Mouse (Mus musculus) heart, adult 2 months (tissue): ENCODE results near the gene Mrps17. TPM values are rescaled to one million over a fixed set of nuclear protein-coding genes. Genes with fewer than 3 reads are reported as not detected.

Experiments
- DNase-seq, 2 experiments: peaks; one replicate each; pipeline ENCODE4 v3.0.0; 2021
- H3K27ac ChIP-seq: fragments of 200-600 bp; 2 replicates; pipeline ENCODE4 v1.8.1; 2022
- H3K27me3 ChIP-seq: fragments of 200-500 bp; 2 replicates; pipeline ENCODE4 v1.6.1; 2012; ENCODE audit warnings: mild to moderate bottlenecking, low read length, inconsistent platforms, mixed read lengths; ENCODE audit not compliant: control insufficient read depth, insufficient read depth
- H3K36me3 ChIP-seq: fragments of 200-500 bp; 2 replicates; pipeline ENCODE4 v1.6.1; 2012; ENCODE audit warnings: low read length, inconsistent platforms; ENCODE audit not compliant: control insufficient read depth, insufficient read depth
- H3K4me1 ChIP-seq: fragments of 200-500 bp; 2 replicates; pipeline ENCODE4 v1.6.1; 2011; ENCODE audit warnings: low read length; ENCODE audit not compliant: control insufficient read depth, insufficient read depth
- H3K4me3 ChIP-seq: fragments of 200-600 bp; 2 replicates; pipeline ENCODE4 v1.8.1; 2022
- H3K79me2 ChIP-seq: fragments of 200-500 bp; replicated peaks from 2 replicates; pipeline ENCODE4 v1.6.1; 2012; ENCODE audit warnings: mild to moderate bottlenecking, inconsistent platforms, low read length, moderate library complexity, mixed read lengths; ENCODE audit not compliant: control insufficient read depth, insufficient read depth
- H3K9ac ChIP-seq: fragments of 200-500 bp; 2 replicates; pipeline ENCODE4 v1.6.1; 2012; ENCODE audit warnings: low read depth, mild to moderate bottlenecking, control low read depth, inconsistent platforms, low read length, mixed read lengths
- CTCF ChIP-seq: fragments of 200-600 bp; IDR thresholded peaks from 2 replicates; pipeline ENCODE4 v1.8.1; 2022; ENCODE audit warnings: antibody characterized with exemption, mild to moderate bottlenecking, moderate library complexity
- EP300 ChIP-seq: fragments of 200-500 bp; IDR thresholded peaks from 2 replicates; pipeline ENCODE4 v1.6.1; 2011; ENCODE audit warnings: low read depth, low read length, control low read depth; ENCODE audit not compliant: insufficient read depth
- POLR2A ChIP-seq: fragments of 200-500 bp; IDR thresholded peaks from 2 replicates; pipeline ENCODE4 v1.6.1; 2011; ENCODE audit warnings: mild to moderate bottlenecking, low read depth, low read length, control low read depth; ENCODE audit not compliant: insufficient read depth
- WGBS: fragments of 180-500 bp; shearing (Covaris S2); methylation state at CpG from one replicate; pipeline ENCODE4 v1.1.7; 2018; 5-methylcytosine and 5-hydroxymethylcytosine counted together
- intact Hi-C: fragments of 180-260 bp; cut with DNase I; formaldehyde crosslinking; loops from one replicate; pipeline ENCODE4 v1.15.1; 2025
- polyA plus RNA-seq: library from polyadenylated mRNA; depleted of rRNA; stranded (reverse); fragments of >200 nt; gene quantifications from 2 replicates; pipeline ENCODE4 v1.2.3, GENCODE M21; 2012
- total RNA-seq, 2 experiments: library from RNA; stranded (reverse); gene quantifications; 2 replicates each; pipeline ENCODE4 v1.2.3; 2021

The Mrps17 gene
- total and polyA plus RNA-seq, 3 experiments: 76.8 to 107 (median 86.4) TPM

DNA sequence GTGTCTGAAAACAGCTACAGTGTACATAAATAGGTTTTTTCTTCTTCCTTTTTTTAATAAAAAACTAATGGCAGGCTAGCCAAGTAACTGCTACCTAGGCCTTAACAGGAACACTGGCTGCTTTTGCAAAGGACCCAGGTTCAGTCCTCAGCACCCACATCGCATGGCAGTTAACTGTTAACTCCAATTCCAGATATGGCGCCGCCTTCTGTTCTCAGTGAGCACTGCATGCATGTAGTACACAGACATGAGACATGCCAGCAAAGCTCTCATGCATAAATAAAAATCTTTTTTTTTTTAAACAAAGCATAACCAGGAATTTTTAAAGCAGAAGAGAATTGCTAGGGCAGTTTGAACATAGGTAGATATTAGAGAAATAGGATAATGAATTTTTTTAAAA, 4.9 kb downstream of the Mrps17 start:
- H3K36me3 ChIP-seq: no peaks in the 10 kb centered on the region; the same call in 1 of the 2 replicates
- DNase-seq: peak in 1 of 2 experiments; percentile 8
- H3K9ac ChIP-seq: no peak overlapping the region
- no peak overlapping the region for H3K4me3 ChIP-seq
- intact Hi-C loops: loop anchor here (10.0 kb wide), 1 partner anchor 215 kb away; the partner anchor contains the start of gene Sfswap
- H3K27me3 ChIP-seq: no peaks in the 10 kb centered on the region
- TF ChIP-seq CTCF (peak; percentile 32), EP300 (no peak), POLR2A (no peak)
- H3K27ac ChIP-seq: no peak overlapping the region
- 0 out of 2 replicates have a peak, but pooled peaks cover 1% of the 10 kb centered on the region for H3K79me2 ChIP-seq
- peaks cover 5% of the 10 kb centered on the region; the same call in 1 of the 2 replicates for H3K4me1 ChIP-seq
- 85% methylated on average over 3 of the region's 3 CpGs for WGBS

DNA sequence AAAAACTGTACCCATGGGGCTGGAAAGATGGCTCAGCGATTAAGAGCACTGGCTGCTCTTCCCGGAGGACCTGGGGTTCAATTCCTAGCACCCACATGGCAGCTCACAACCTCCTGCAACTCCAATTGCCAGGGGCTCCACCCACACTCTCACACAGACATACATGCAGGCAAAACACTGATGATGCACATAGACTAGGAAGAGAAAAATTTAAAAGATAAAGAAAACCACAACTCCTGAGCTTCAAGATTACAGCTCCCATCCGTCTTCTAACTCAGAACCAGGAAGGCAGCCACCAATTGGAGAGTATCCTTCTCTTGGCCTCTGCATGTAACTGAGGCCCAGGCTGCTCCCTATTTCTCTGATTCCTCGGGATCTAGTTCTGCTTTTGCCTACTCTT, 9.0 kb downstream of the Mrps17 start:
- H3K27me3 ChIP-seq: no peaks in the 10 kb centered on the region
- peak overlapping the region; percentile 96 for H3K27ac ChIP-seq
- H3K9ac ChIP-seq: peak overlapping the region; percentile 94
- H3K4me1 ChIP-seq: peaks cover 6% of the 10 kb centered on the region
- H3K79me2 ChIP-seq: 0 out of 2 replicates have a peak, but pooled peaks cover 1% of the 10 kb centered on the region
- DNase-seq: no peak
- WGBS: 30% methylated on average over 4 of the region's 4 CpGs
- H3K36me3 ChIP-seq: no peaks in the 10 kb centered on the region; the same call in 1 of the 2 replicates
- TF ChIP-seq EP300 (no peak), POLR2A (no peak), CTCF (no peak)
- intact Hi-C loops: loop anchor here (1.0 to 10.0 kb wide), 3 partner anchors 9 to 219 kb away; partner anchors contain the start of genes Mrps17 and Sfswap
- H3K4me3 ChIP-seq: peak overlapping the region; percentile 82

DNA sequence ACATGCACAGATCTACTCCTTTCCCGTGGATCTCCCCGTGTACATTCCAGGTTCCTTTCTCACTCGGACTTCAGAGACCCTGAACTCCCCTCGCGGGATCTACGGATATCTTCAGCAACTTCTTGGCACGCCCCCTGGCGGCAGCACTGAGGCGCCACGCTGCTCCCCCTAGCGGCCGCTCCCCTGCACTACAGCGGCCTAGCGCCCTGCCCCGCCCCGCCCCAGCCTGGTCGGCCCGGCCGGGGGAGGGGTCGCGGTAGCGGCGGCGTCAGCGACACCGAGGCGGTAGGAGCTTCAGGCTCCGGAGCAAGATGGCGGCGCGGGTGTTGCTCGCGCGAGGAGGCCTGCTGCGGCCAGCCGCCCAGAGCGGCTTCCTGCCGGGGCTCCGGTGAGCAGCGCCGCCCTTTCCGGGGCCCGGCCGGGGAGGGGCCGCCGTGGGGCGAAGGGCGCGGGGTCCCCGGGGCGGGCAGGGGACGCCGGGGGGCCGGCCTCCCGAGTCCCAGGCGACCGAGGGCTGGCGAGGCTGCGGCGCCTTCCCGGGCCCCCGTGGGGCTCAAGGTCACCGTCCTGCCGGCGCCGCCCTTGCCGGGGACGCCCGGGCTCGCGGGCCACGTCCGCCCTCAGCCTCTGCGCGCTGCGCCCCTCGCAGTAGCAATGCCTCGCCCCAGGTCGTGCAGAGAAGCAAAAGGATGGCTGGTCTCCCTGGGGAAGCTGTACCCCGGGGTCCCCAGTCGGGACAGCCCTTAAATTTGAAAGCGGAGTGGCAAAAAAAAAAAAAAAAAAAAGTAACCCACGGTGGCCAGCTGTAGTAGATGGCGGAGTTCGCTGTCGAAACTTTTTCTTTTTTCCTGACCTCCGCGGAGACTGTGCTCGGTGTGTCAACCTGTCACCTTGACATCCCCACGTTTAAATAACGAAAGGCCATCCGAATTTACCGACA, 9.8 kb downstream of the Mrps17 start, which contains the start of gene Nipsnap2:
Nipsnap2 (plus strand) TSS at position 230 of the 940 bp plus-strand sequence.
- peak within 1 kb of the TSS; percentile 82 for H3K4me3 ChIP-seq
- DNase-seq: peak; percentile 95 to 99
- H3K79me2 ChIP-seq: 0 out of 2 replicates have a peak, but pooled peaks cover 1% of the 10 kb centered on the region
- peak within 1 kb of the TSS; percentile 96 for H3K27ac ChIP-seq
- H3K27me3 ChIP-seq: no peaks in the 10 kb centered on the region
- WGBS: under 1% methylated on average over 83 of the region's 93 CpGs
- H3K36me3 ChIP-seq: peaks cover 2% of the 10 kb centered on the region
- intact Hi-C loops: loop anchor here (1.0 to 10.0 kb wide), 3 partner anchors 10 to 220 kb away; partner anchors contain the start of genes Mrps17 and Sfswap
- no peak for TF ChIP-seq CTCF
- TF ChIP-seq EP300: 0 out of 2 replicates have a peak, but pooled peaks have one; percentile 59
- TF ChIP-seq POLR2A: peak; percentile 69
- peaks cover 6% of the 10 kb centered on the region for H3K4me1 ChIP-seq
- peak within 1 kb of the TSS; percentile 94 for H3K9ac ChIP-seq

DNA sequence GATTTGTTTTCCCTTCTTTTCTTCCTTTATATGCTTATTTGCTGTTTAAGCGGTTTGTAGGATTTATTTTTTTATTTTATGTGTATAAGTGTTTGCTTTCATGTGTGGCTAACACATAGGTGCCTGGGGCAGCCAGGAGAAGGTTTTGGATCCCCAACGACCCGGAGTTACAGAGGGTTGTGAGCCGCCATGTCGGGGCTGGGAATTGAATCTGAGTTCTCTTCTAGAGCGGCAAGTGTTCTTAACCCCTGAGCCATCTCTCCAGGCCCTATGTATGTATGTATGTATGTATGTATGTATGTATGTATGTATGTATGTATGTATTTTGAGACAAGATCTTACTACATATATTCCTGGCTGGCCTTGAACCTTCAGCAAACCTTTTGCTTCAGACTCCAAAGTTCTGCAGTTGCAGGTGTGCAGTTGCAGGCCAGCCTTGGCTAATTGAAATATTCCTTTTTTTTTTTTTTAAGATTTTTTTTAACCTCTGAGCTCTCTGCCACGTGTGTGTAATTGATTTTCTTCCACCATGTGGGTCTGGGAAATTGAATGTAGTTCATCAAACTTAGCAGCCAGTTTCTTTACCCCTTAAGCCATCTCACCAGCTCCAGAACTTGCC, 10.6 kb downstream of the Mrps17 start:
- 16% methylated on average over 7 of the region's 7 CpGs for WGBS
- Histone ChIP-seq H3K79me2 (0 out of 2 replicates have a peak, but pooled peaks cover 1% of the 10 kb centered on the region), H3K36me3 (peaks cover 2% of the 10 kb centered on the region), H3K4me3 (peak overlapping the region; percentile 82), H3K9ac (peak overlapping the region; percentile 94), H3K4me1 (peaks cover 8% of the 10 kb centered on the region), H3K27ac (peak overlapping the region; percentile 96), H3K27me3 (no peaks in the 10 kb centered on the region)
- TF ChIP-seq POLR2A (no peak), CTCF (no peak), EP300 (no peak)
- peak in 1 of 2 experiments; percentile 15 for DNase-seq
- intact Hi-C loops: loop anchor here (2.0 to 10.0 kb wide), 2 partner anchors 53 to 221 kb away; partner anchors contain the start of gene Sfswap

DNA sequence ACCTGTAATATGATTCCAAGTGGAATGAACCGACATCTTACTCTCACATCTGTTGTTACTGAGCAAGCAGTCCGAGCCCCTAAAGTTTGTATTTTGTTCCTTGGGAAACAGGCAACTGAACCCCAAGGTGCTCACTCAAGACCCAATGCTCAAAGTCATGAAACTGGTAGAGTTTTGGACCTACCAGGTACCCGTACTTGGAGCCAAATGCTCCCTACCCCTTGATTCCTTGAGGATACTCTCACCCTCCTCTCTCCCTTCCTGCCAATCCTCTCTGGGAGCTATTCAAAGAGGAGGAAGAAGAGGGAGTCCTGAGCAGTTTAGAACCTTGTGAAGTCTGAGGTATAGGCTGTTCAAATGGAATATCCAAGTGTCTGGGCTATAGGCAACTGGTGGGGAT, 11.5 kb downstream of the Mrps17 start:
- WGBS: 68% methylated on average over 3 of the region's 3 CpGs
- peaks cover 8% of the 10 kb centered on the region for H3K4me1 ChIP-seq
- DNase-seq: no peak
- 0 out of 2 replicates have a peak, but pooled peaks cover 1% of the 10 kb centered on the region for H3K79me2 ChIP-seq
- TF ChIP-seq EP300: no peak
- H3K9ac ChIP-seq: no peak overlapping the region; the same call in 1 of the 2 replicates
- intact Hi-C loops: loop anchor here (10.0 kb wide), 1 partner anchor 222 kb away; the partner anchor contains the start of gene Sfswap
- H3K27ac ChIP-seq: peak overlapping the region; percentile 96
- H3K27me3 ChIP-seq: no peaks in the 10 kb centered on the region
- H3K36me3 ChIP-seq: peaks cover 2% of the 10 kb centered on the region
- H3K4me3 ChIP-seq: peak overlapping the region; percentile 82
